Mouse (Mus musculus): ENCODE data around the gene Dda1. TPM values are rescaled to one million over a fixed set of nuclear protein-coding genes. Genes with fewer than 3 reads are reported as not detected.
"Not testable (repeated sequence)": the region's sequence is repeated elsewhere in the genome, so short reads cannot be mapped to it uniquely, and the experiment has no call there.

The Dda1 gene
- total RNA-seq, 2 experiments from 2014 or later: 61.2 to 61.4 TPM

DNA sequence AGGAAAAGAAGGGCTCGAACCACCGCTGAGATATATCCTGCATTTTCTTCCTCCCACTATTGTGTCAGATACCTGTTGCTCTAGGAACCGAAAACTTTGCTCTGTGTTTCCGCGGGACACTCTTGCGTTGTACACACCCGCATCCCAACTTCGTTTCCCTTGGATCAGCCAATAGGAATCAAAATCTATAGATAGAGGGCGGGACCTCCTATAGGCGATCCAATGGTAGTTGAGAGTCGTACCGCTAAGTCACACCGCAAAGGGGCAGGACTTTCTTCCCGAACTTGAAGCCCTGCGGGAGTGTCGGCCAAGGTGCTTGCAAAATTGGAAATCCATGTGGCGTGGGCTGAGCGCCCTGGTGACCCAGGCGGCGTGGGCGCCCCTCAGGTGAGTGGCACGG is 19.5 kb downstream of the Dda1 start:
- peak in 1 of 2 experiments; percentile 72 for DNase-seq (ENCODE audit: low spot score in 2 of 2)

DNA sequence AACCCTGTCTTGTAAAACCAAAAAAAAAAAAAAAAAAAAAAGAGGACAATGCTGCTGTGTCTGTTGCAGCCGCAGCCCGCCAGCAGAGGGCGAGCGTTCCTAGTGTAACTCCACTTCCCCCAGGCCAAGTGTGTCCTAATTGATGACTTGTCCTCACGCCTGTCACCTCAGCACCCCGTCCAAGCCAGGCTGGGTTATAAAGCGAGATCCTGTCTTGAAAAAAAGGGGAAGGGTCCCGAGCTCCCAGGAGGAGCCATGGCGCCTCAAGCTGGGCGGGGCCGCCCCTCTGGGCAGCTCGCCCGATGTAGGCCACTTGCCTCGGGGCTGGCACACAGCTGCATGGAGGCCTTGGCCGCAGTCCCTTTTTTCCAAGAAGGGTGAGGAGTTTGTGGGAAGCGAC is 26.0 kb downstream of the Dda1 start:
- peak; percentile 62 to 77 for DNase-seq (ENCODE audit: low spot score in 2 of 2)

DNA sequence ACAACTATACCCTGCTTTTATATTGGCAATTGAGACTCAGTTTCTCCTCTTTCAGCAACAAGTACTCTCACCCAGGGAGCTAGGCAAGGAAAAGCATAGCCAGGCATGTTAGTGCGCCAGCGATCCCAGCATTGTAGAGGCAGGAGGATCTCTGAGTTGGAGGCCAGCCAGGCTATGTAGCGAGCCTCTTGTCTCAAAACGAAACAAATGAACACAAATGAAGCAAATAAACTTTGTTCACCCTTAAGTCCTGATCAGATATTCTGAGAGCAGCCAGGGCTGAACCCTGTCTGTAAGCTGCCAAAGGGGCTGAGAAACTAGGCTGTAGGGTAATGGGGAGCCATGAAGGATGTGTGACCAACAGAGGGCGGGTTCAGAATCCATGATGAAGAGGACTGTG is 26.8 kb downstream of the Dda1 start:
- DNase-seq (ENCODE audit: low spot score in 2 of 2): no peak

DNA sequence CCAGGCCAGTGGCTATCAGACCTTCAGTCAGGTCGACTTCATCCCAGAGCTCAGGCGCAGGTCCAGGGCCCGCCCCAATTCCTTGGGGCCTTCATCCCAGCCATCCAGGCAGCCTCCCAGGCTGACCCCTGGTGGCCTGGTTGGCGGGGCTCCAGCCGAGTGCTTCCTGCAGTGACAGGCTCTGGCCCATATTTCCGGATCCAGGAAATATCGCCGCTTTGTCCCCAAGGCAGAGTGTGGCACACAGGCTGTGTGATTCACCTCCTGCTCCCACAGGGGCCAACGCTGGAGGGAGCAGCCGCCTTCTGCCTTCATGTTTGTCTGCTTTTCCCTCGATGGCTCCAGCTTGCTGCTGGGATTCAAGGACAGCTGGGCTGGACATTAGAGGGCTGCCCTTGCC is 27.5 kb downstream of the Dda1 start:
- peak; percentile 73 to 86 for DNase-seq (ENCODE audit: low spot score in 2 of 2)

DNA sequence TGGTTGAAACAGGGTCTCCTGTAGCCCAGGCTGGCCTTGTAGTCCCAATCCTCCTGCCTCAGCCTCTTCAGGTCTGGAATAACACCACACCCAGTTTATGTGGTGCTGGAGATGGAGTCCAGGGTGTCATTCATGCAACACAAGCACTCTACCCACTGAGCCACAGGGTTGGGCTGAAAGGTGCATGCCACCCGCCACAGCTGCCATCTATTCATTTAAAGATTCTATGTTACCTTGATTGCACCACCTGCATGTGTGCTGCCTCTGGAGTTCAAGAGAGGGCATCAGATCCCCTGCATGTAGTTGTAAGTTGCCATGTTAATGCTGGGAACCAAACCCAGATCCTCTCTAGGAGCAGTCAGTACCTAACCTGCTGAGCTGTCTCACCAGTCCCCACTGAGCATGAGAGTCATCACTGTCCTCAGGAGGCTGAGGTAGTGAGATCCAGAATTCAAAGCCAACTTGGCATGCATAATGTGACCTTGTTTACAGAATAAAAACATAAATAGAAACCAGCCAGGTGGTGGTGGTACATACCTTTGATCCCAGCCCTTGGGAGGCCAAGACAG is 28.2 kb downstream of the Dda1 start:
- DNase-seq (ENCODE audit: low spot score in 2 of 2): no peak

DNA sequence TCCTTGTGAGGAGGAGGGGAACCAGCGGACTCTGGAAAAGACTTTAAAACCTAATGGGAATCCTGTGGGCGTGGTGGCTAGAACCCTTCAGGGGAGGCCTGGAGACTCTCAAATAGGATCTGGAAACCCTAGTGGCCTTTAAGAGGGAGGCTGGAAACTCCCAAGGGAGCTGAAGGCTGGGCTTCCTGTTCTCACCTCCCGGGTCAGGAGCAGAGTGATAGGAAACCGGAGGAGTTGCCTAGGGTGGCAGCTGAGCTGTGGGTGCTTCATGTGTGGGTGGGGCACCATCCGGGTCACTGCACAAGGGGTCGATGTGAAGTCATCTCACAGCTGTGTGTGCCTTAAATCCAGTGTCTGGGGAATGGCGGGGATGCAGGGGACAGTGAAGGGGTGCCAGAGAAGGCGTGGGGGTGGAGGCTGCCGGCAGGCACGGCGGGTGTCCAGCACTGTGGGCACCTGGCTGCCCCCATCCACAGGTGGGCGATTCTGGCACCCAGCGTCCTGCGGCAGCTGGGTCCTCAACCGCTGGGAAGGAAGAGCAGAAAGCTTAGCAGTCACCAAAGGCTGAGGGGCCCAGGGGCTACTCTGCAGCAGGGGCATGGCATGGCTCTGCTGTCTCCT is 29.0 kb downstream of the Dda1 start:
- DNase-seq (ENCODE audit: low spot score in 2 of 2): no peak

- no peak for DNase-seq (ENCODE audit: low spot score in 2 of 2)
Measured at GRCm38 (mm10) chr8:71498816-71499690, 30.1 kb downstream of the Dda1 start.

DNA sequence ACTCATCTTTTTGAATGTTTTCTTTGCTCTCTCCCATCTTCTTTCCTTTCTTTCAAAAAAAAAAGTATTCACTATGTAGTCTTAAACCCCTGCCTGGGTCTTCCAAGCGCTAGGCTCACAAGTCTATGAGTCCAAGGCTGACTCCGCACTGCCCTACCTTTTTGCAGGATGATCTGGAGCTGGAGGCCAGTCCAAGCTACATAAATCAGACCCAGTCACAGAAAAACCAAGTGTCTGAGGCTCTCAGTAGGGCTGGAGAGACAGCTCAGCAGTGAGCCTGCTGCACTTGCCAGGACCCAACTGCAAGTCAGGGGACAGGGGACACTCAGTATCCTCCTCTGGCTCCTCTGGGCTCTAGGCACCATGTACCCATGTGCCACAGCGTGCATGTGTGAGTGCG is 35.4 kb downstream of the Dda1 start:
- DNase-seq (ENCODE audit: low spot score in 2 of 2): no peak

DNA sequence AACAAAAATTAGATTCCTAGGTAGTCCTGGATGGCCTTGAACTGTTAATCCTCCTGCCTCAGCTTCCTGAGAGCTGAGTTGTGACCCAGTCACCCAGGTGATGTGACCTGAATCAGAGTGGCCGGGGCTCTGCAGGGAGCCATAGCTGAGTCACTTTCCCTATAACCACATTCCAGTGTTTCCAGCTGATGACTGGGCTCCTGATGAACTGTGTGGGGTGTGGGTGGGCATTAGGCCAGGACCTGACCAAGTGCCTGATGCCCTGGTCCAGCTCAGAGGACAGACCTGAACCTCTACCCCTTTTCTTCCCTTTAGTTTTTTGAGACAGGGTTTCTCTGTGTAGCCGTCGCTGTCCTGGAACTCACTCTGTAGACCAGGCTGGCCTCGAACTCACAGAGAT is 36.3 kb downstream of the Dda1 start:
- DNase-seq (ENCODE audit: low spot score in 2 of 2): no peak

DNA sequence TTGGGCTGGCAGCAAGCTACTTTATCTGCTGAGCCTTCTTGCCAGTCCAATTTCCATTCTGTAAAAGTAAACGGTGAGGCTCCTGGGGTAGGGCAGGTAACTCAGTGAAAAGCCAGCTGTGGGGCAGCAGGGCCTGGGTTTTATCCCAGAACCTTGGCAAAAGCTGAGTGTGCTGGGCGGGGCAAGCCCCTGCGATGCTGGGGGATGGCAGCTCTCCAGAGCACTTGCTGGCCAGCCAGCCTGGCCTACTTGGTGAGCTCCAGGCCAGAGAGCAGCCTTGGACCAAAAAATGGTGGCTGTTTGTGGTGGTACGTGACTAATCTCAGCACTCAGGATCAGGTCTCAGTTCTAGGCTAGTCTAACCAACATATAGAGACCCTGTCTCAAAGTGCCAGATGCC is 37.0 kb downstream of the Dda1 start:
- DNase-seq (ENCODE audit: low spot score in 2 of 2): no peak

DNA sequence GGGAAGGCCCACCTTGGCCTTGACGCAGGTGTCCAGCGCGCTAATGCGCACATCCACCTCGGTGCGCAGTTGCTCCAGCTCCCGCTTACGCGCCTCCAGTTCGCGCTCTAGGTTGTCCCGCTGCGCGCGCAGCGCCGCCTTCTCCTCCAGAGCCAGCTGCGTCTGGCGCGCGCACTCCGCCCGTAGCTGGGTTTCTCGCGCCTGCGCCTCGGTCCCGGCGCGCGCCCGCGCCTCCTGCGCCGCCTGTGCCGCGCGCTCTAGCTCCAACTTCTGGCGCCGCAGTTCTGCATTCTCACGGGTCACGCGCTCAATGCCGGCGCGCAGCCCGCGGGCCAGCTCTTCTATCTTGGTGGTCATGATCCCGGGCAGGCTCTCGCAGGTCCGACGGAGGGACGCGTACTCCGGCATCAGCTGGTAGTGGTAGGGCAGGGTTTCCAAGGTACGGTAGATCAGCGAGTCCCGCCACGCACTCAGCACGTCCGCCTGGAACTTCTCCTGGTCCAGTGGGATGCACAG is 38.6 kb downstream of the Dda1 start:
- peak in 1 of 2 experiments; percentile 52 for DNase-seq (ENCODE audit: low spot score in 2 of 2)

DNA sequence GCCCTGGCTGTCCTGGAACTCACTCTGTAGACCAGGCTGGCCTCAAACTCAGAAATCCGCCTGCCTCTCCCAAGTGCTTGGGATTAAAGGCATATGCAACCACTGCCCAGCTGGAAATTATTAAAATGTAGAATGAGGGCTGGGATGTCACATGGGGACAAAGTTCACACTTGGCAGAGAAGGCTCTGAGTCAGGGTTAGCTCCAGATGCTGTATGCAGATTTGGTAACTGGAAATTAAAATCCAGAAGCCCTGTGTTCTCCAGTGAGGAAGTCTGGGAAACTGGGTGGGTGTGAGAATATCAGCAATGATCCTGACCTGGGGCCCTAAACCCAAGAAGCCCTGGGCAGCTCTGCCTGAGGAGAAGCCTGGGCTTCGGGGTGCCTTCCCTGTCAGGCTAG is 40.3 kb downstream of the Dda1 start:
- no peak for DNase-seq (ENCODE audit: low spot score in 2 of 2)

GRCm38 (mm10) chr8:71511644-71512043 is 42.6 kb downstream of the Dda1 start, which contains the start of gene Plvap:
TSS of gene Plvap (minus strand) at chr8:71511752.
- no peak for DNase-seq (ENCODE audit: low spot score in 2 of 2)

- DNase-seq (ENCODE audit: low spot score in 2 of 2): no peak
Measured at GRCm38 (mm10) chr8:71513018-71513754, 44.2 kb downstream of the Dda1 start.

GRCm38 (mm10) chr8:71515043-71515442 is 46.0 kb downstream of the Dda1 start:
- DNase-seq (ENCODE audit: low spot score in 2 of 2): no peak

GRCm38 (mm10) chr8:71516786-71517185 is 47.8 kb downstream of the Dda1 start:
- DNase-seq (ENCODE audit: low spot score in 2 of 2): no peak

DNA sequence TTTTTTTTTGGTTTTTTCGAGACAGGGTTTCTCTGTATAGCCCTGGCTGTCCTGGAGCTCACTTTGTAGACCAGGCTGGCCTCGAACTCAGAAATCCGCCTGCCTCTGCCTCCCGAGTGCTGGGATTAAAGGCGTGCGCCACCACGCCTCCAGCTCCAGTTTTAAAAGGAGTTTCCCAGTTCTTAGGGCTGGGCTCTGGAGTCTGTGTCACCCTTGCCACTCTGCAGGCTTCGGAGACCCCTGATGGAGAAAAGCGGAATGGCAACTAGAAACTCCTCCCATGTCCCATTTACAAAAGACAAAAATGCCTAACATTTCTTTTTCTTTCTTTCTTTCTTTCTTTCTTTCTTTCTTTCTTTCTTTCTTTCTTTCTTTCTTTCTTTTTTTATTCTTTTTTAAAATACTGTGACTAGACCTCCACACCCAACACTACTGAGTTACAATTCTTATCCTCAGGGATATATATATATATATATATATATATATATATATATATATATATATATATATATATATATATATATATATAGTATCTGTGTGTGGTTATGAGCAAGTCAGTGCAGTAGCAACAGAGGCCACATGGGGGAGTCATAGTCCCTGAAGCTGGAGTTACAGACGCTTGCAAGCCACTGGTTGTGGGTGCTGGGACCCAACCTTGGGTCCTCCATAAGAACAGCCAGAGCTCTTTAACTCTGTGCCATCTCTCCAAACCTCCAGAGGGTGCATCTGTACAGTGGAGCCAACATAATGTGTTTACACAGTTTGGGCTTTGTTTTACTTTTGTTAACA is 50.2 kb downstream of the Dda1 start:
- DNase-seq (ENCODE audit: low spot score in 2 of 2): not testable (repeated sequence)

DNA sequence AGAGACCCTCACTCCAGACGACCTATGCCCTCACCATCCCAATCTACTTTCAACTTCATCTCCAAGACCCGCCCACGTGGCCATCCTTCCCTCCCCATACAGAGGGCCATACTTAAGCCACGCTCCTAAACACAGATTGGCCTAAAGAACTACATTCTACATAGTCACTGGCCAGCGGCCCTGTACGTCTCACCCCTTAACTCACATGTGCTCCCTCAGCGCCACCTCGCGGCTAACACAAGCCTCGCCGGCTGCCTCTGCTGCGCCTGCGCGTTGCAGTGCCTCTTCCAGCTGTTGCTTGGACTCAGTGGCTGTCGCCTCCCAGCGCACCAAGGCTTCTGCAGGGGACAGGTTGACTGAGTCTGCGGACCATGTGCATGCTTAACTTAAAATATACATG is 52.6 kb downstream of the Dda1 start:
- DNase-seq (ENCODE audit: low spot score in 2 of 2): peak; percentile 93 to 94

DNA sequence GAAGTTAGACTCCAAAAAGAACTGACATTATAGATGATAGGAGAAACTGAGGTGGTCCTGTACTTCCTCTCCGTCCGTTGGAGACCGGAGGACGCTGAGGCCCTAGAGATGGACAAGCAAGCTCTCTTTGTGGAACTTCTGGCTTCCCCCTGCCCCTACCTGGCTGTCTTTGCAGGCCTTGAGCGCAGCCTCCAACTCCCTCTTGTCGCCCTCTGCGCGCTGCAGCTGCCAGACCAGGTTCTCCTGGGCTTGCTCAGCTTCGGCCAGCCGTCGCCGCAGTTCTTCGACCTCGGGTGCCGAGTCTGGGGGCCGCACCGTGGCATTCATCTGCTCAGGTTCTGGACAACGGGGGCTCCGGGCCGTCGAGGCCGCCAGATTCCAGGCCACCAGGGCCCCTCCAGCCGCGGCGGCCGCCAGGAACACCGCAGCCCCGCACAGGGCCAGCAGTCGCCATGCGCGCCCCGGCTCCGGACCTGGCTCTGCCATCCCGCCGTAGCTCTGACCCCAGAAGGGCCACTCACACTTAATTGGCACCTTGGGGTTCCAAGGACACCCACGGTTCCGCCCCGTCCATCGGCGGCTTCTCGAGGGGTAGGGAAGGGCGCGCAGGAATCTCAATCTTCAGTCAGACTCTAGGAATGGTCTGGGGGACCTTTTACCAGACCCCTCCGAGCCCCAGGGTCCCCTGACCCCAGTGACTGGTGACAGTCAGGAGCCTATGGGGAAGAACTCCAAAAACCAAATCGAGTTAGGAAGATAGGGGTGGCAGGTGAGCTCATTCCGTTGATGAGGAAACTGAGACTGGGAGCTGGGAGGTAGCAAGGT is 56.4 kb downstream of the Dda1 start, which contains the start of gene Ccdc194:
Gene Ccdc194, minus strand, starts transcription at position 486 of the 825 bp plus-strand sequence.
- no peak for DNase-seq (ENCODE audit: low spot score in 2 of 2)

Measured in adrenal gland, postnatal 4 days (tissue).